Mouse (Mus musculus): ENCODE results near the gene Slc35d3.

GRCm38 (mm10) chr10:19831072-19831849 lies 20.0 kb downstream of the Slc35d3 start:
- TF ChIP-seq POLR2A (IDR thresholded peaks at IDR 0.05; ENCODE audit: control insufficient read depth, low read depth, low read length) = no peak
- TF ChIP-seq CTCF (IDR thresholded peaks at IDR 0.05; ENCODE audit: control insufficient read depth, insufficient read depth, insufficient replicate concordance, low read depth, low read length) = no peak

Measured in testis, adult 2 months (tissue).